Mouse (Mus musculus) urinary bladder, postnatal 4 days (tissue): ENCODE measurements around the gene Txnip.
"Not testable (repeated sequence)": the region's sequence is repeated elsewhere in the genome, so short reads cannot be mapped to it uniquely, and the experiment has no call there.

ENCODE experiments used
- DNase-seq, 2 experiments: peaks; one replicate each; pipeline ENCODE4 v3.0.0; 2021 to 2022; ENCODE audit warnings: low spot score in 2 of 2

The Txnip gene

GRCm38 (mm10) chr3:96593374-96593773 is 35.6 kb downstream of the Txnip start:
- DNase-seq, result no peak

DNA sequence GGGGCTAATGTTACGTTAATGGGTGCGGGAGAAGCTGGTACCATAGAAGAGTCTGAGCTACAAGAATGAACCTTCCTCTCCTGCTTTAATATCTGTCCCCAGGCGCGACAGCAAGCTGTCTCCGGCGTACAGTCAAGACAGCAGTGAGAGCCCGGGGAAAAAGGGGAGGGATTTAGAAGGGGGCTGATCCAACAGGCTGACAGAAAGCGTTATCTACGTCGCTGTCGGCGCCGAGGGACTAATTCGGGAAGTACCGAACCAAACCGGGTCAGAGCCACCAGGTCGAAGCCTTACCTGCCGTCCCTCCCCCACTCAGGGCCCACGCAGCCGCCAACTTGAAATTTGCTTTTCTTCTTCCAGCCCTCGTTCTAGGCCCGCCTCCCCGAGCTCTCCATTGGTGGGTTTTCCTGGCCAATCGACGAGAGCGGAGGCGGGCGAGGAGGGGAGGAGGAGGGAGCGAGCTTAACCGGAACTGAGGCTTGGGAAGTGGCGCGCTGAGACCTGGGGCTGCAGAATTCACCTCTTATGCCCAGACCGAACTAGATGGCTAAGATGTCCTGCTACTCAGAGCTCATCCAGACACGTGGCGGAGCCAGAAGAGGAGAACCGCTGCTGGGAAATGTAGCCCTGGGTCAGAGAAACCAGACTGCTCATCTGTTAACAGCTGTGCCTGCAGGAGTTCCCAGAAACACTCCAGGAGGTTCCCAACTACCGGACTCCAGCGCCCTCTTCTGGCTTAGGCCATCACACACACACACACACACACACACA is 36.2 kb downstream of the Txnip start, which contains the start of gene Polr3gl:
Gene Polr3gl, minus strand, starts transcription at position 392 of the 771 bp plus-strand sequence.
- DNase-seq, result peak; percentile 89 to 94

DNA sequence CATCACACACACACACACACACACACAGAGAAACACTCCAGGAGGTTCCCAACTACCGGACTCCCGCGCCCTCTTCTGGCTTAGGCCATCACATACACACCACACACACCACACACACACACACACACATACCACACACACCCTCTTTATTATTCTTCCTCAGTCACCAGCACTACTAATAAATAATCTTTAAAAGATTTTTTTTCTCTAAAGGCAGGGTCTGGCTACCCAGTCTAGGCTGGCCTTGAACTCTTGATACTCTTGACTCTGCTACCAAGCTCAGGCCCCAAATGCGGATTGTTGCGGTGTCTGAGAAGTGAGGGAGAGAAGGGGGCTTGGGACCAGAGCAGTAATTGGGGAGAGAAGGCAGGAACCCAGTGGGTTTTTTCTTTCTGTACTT is 37.1 kb downstream of the Txnip start:
- no peak for DNase-seq

- DNase-seq, result no peak
These were observed 37.9 kb downstream of the Txnip start for GRCm38 (mm10) chr3:96595661-96596060.

DNA sequence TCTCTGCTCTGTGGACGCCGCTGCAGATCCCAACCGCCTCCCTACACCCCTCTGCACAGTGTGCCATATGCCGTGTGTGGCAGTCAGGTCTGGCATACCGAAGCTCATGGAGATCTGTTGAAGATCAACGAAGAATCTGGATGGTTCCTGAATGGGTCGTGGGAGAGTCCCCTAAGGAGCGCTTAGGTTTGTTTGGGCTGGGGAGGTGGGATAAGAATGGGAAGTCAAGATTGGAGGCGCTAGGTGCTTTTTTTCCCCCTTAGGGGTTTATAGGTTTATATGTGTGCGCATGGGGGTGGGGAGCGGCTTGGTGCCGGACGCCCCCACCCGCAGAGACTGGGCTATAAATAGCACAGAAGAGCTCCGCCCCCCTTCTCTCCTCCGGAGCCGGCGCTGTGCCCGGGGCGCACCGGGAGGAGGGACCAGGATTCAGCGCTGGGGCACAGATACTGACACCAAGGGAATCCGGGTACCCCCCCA is 38.5 kb downstream of the Txnip start, which contains the start of gene Ankrd34a:
Gene Ankrd34a, plus strand, starts transcription at position 409 of the 480 bp plus-strand sequence.
- no peak for DNase-seq

GRCm38 (mm10) chr3:96596855-96597254 is 39.1 kb downstream of the Txnip start:
- no peak for DNase-seq

DNA sequence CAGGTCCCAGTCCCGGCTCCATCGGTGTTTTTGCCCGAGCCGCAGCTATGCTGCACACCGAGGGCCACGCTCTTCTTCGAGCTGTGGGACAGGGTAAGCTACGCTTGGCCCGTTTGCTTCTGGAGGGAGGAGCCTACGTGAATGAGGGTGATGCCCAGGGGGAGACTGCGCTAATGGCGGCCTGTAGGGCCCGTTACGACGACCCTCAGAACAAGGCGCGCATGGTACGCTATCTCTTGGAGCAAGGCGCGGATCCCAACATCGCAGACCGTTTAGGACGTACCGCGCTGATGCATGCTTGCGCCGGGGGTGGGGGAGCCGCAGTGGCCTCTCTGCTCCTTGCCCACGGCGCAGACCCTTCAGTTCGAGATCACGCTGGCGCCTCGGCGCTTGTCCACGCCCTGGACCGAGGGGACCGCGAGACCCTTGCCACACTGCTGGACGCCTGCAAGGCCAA is 39.7 kb downstream of the Txnip start:
- DNase-seq, result no peak

- peak in 1 of 2 experiments; percentile 70 for DNase-seq
These were observed 40.7 kb downstream of the Txnip start for GRCm38 (mm10) chr3:96598156-96599068.

DNA sequence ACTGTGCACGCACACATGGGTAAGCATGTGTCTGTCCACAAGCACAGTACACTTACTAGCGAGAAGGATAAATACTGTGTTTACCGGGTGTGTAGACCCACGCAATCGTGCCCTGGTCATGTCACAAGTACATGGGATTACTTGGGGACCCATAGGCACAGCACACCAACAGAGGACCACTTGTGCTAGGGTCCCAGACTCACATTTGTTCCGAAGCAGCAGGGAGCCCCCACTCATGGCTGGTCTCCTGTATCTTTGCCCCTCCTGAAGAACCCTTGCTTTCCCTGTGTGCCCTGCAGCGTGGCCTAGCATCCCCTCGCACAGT is 41.3 kb downstream of the Txnip start:
- no peak for DNase-seq

GRCm38 (mm10) chr3:96599411-96599810 is 41.7 kb downstream of the Txnip start:
- DNase-seq, result no peak

- DNase-seq, result peak; percentile 91 to 92
These were observed 43.0 kb downstream of the Txnip start, which contains the start of gene Lix1l for GRCm38 (mm10) chr3:96600639-96601250. TSS of gene Lix1l (plus strand) at chr3:96601149.

- DNase-seq, result peak; percentile 74 to 75
These were observed 43.6 kb downstream of the Txnip start for GRCm38 (mm10) chr3:96601251-96601787.

DNA sequence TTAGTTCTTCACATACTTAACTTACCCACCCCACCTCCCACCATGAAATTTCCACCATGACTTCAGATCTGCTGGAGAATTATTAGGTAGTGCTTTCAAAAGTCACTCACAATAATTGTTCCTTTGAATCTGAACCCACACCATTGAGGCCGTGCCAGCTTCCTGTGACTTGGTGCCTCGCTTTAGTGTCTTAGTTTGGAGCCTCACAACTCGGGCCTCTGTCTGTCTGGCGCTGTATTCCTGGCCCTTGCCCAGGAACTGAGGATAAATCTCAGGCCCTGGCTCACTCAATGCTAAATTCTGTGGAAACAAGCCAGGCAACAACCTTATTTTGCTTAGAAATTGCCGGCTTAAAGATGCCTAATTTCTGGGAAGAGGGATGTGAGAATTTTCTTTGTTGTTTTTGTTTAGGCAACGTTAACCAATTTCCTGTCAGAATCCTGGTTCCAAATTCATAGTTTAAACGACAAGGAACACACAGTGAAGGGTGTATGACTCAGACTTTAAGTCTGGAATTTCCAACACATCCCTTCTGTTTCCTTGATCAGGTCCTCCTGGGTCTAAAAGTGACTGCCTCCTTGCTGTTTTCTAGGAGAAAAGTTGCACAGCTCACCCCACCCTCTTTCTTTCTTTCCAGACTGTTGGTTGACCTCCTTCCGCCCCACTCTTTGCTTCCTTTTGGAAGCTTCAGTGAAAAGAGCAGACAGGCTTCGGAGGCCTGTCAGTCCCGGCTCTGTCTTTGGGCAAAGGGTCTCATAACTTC is 44.4 kb downstream of the Txnip start:
- DNase-seq, result peak in 1 of 2 experiments; percentile 48

GRCm38 (mm10) chr3:96602704-96603084 is 44.9 kb downstream of the Txnip start:
- no peak for DNase-seq

- DNase-seq, result no peak
These were observed 45.6 kb downstream of the Txnip start for GRCm38 (mm10) chr3:96603311-96603710.

- not testable (repeated sequence) for DNase-seq
These were observed 48.2 kb downstream of the Txnip start for GRCm38 (mm10) chr3:96606007-96606406.

- DNase-seq, result no peak
These were observed 48.9 kb downstream of the Txnip start for GRCm38 (mm10) chr3:96606618-96607017.
